Mouse (Mus musculus) urinary bladder, postnatal 0 days (tissue): Measurements from ENCODE around the gene Serpine2. TPM values are rescaled to one million over a fixed set of nuclear protein-coding genes. Genes with fewer than 3 reads are reported as not detected.

Source experiments
- polyA plus RNA-seq: library from polyadenylated mRNA; unstranded; fragments of >200 nt; fragmentation: Nextera tagmentation; extraction: Ambion mirVana; gene quantifications from 2 replicates; pipeline ENCODE4 v1.2.1, GENCODE M21; 2015

The Serpine2 gene
- polyA plus RNA-seq, result 38.7 and 41.4 TPM in 2 replicates

GRCm38 (mm10) chr1:79861130-79861942, at the start of gene Serpine2:
TSS of gene Serpine2 (minus strand) at chr1:79861180.

DNA sequence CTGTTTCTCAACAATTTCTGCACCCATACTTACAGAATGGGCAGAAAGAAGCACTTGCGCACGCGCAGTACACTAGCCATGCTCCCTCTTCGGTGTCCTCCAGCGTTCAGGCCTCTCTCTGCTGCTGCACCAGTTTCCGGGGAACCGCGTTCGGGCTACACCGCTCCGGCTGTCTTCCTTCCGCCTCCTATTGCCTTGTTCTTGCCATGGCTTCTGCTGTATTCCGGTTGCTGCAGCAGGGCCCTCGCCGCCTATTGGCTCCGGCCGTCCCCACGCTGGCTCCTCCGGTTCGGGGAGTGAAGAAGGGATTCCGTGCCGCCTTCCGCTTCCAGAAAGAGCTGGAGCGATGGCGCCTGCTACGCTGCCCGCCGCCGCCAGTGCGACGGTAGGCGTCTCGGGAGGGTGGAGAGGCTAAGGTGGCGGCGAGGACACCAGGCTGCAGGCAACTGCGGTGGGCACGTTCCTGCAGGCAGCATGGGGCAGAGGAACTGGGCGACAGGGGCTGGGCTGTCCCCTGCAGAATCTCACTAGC, 85.0 kb downstream of the Serpine2 start, which contains the start of the genes Mrpl44 and Wdfy1:
Gene Mrpl44 (plus strand): TSS at position 92 of the 532 bp plus-strand sequence.
Gene Wdfy1 (minus strand): TSS at position 217 of the 532 bp plus-strand sequence.

Other genes starting within 250 kb of the Serpine2 start
- gene Ap1s3, start 189.2 kb downstream of the Serpine2 start, polyA plus RNA-seq, result 1.2 and 1.8 TPM in 2 replicates
- 31.1 and 31.3 TPM in 2 replicates for gene Mrpl44, start 85.2 kb downstream of the Serpine2 start, polyA plus RNA-seq
- 44.3 and 48.4 TPM in 2 replicates for gene Wdfy1, start 85.0 kb downstream of the Serpine2 start, polyA plus RNA-seq